Mouse (Mus musculus) granulocyte monocyte progenitor cell, adult 5-6 weeks (primary cell): Measurements from ENCODE around the gene Rasl10a. TPM values are rescaled to one million over a fixed set of nuclear protein-coding genes. Genes with fewer than 3 reads are reported as not detected.

Source experiments
- total RNA-seq, 2 experiments: library from RNA; stranded (forward) in 1 of 2; stranded (reverse) in 1 of 2; fragments of 200-712, 200-1000 nt in 1 of 2; fragments of >200 nt in 1 of 2; fragmentation: Nextera tagmentation in 1 of 2; gene quantifications; 2 replicates each; pipeline ENCODE4 v1.2.3; 2014 to 2017

The Rasl10a gene
- total RNA-seq, 2 experiments from 2014 or later, result not detected

Other genes with a start within 250 kb of the Rasl10a start
- gene Nf2, start 208.6 kb upstream of the Rasl10a start, total RNA-seq (2014; fragmentation: Nextera tagmentation), result 35.6 and 45.1 TPM in 2 replicates
- gene Nf2, start 208.6 kb upstream of the Rasl10a start, total RNA-seq (2017), result 48.0 and 73.3 TPM in 2 replicates
- 13.4 and 22.3 TPM in 2 replicates for gene Nipsnap1, start 184.2 kb upstream of the Rasl10a start, total RNA-seq (2014; fragmentation: Nextera tagmentation)
- gene Nipsnap1, start 184.2 kb upstream of the Rasl10a start, total RNA-seq (2017), result 17.5 and 20.0 TPM in 2 replicates
- gene Thoc5, start 162.8 kb upstream of the Rasl10a start, total RNA-seq (2014; fragmentation: Nextera tagmentation), result 25.7 and 29.8 TPM in 2 replicates
- gene Thoc5, start 162.8 kb upstream of the Rasl10a start, total RNA-seq (2017), result 54.6 and 67.6 TPM in 2 replicates
- gene Nefh, start 110.1 kb upstream of the Rasl10a start, total RNA-seq (2014; fragmentation: Nextera tagmentation), result 0.70 and 2.1 TPM in 2 replicates
- gene Nefh, start 110.1 kb upstream of the Rasl10a start, total RNA-seq (2017), result 1.4 and 2.7 TPM in 2 replicates
- gene Ap1b1, start 71.3 kb upstream of the Rasl10a start, total RNA-seq (2014; fragmentation: Nextera tagmentation), result 44.9 and 46.4 TPM in 2 replicates
- 23.4 and 35.8 TPM in 2 replicates for gene Ap1b1, start 71.3 kb upstream of the Rasl10a start, total RNA-seq (2017)
- 1.0 TPM in 1 of 2 replicates, not detected in the other for gene Gas2l1, start 7.2 kb downstream of the Rasl10a start, total RNA-seq (2014; fragmentation: Nextera tagmentation)
- 1.2 and 1.3 TPM in 2 replicates for gene Gas2l1, start 7.2 kb downstream of the Rasl10a start, total RNA-seq (2017)
- gene Rhbdd3, start 40.8 kb downstream of the Rasl10a start, total RNA-seq (2014; fragmentation: Nextera tagmentation), result 20.0 and 25.8 TPM in 2 replicates
- gene Rhbdd3, start 40.8 kb downstream of the Rasl10a start, total RNA-seq (2017), result 15.7 and 42.7 TPM in 2 replicates
- gene Ewsr1, start 41.1 kb downstream of the Rasl10a start, total RNA-seq (2014; fragmentation: Nextera tagmentation), result 342 and 407 TPM in 2 replicates
- 626 and 725 TPM in 2 replicates for gene Ewsr1, start 41.1 kb downstream of the Rasl10a start, total RNA-seq (2017)
- gene Emid1, start 94.1 kb downstream of the Rasl10a start, total RNA-seq (2014; fragmentation: Nextera tagmentation), result 10.0 and 11.4 TPM in 2 replicates
- gene Emid1, start 94.1 kb downstream of the Rasl10a start, total RNA-seq (2017), result 5.1 and 7.9 TPM in 2 replicates
- 4.1 and 6.8 TPM in 2 replicates for gene Kremen1, start 203.4 kb downstream of the Rasl10a start, total RNA-seq (2014; fragmentation: Nextera tagmentation)
- gene Kremen1, start 203.4 kb downstream of the Rasl10a start, total RNA-seq (2017), result 1.9 and 2.1 TPM in 2 replicates